Mouse (Mus musculus): Measurements from ENCODE around the gene Cd47. TPM values are rescaled to one million over a fixed set of nuclear protein-coding genes. Genes with fewer than 3 reads are reported as not detected.
A peak's percentile ranks its signal among the peaks of the same experiment; 100 is the strongest.

Cd47 gene
- total RNA-seq, 2 experiments from 2014 or later: 22.4 to 26.8 TPM

DNA sequence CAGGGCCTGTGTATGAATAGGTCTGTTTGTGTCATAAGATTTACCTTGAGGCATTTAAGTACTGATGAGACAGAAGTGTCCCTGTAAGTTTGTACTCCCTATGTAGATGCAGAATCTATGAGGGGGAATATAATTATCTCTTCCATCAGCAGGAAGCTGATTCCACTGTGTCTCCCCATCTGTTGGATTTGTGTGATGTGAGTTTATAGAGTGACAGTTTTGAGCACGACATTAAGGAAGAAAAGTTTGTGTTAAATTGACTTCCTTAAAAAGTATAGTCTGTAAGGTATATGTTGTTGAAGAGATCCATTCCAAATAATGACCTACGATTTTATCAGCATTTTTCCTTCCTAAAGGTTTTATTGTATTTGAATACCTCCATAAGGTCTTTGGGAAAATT, 106.6 kb downstream of the Cd47 start:
- no peak for DNase-seq (ENCODE audit: low spot score)

DNA sequence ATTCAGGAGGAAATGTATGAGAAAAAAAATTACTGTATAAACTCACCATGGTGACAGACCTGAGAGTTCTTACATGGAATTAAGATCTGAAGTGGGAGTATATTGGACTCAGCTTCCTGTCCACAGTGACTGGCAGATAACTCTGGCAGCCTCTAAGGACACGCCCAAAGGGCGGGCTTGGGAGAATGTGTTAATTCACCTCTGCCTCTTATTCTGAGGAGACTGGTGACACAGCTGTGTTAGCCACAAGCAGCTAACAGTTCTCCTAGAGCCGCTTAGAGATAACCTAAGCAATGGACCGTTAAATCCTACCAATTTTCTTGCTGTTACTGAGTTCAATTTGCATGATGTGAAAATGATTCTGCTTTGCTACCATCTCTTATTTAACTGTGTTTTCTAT, 107.0 kb downstream of the Cd47 start:
- peak; percentile 27 for DNase-seq (ENCODE audit: low spot score)

DNA sequence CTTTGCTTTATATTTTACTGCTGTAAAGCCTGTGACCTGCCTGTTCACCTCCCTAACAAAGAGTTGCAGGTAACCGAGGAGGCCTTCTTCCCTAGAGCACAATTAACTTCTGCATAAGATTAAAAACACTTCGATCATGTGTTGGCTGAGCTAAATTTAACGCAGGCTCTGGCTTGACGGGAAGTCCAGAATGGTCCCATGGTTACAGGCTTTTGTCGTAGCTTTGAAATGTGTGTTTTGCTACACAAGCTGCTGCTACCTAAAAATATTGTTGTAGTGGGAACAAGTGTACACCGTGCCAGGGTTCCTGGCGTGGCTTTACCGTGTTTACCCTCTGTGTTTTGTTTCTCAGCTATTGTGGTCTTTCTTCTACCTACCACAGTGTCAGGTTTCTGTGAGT, 109.2 kb downstream of the Cd47 start:
- DNase-seq (ENCODE audit: low spot score): no peak

DNA sequence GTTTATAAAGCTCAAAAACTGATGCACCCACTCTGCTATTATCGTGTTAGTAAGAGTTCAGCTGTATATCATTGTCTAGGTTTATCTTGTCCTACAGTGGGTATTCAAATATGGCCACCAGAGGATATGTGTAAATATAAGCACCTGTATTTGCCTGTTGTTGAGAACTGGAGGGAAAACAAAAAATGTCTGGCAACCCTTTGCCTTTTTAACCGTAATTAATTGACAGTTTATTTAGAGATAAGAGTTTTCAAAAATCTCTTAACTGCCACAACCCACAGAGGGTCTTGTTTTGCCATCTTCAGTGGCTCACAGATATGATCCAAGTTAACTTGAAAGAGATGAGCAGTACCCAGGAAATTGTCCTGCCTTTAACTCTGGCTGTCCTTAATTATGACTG, 113.8 kb downstream of the Cd47 start:
- DNase-seq (ENCODE audit: low spot score): no peak

DNA sequence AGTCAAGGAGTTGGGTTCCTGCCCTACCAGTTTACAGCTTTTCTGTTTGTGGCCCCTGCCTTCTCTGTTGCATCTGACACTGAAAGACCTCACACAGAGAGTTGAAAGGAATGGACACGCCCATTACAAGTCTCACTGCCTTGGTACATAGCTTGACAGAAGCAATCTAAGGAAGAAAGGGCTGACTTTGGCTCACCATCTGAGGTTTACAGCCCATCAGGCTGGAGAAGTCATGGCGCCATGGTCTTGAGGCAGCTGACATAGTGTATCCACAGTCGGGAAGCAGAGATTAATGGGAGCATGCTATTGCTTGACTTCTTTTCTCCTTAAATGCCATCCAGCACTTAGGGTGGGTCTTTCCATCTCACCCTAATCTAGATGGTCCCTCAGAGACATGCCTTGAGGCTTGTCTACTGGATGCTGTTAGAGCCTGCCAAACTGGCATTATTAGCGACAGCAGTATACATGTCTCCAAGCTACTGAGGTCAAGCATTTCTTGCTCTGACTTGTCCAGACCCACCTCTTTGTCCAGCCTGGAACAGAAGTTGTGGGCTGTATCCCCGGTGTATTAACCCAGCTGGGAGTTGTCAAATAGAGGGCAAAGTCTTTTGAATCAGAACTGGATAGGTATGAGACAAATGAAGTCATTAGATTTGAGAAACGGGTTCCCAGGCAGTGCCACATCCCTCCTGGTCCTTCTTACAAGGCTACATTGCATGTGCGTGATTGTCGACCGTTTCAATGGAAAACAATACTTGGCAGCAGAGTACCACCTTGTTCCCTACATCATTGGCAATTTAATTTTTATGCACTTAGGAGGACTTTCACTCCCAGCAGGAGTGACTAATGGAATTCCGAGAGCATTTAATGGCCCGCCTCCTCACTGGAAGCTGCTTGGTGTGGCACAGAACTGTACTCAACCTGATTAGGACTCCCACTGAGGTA, 115.5 kb downstream of the Cd47 start:
- no peak for DNase-seq (ENCODE audit: low spot score)

DNA sequence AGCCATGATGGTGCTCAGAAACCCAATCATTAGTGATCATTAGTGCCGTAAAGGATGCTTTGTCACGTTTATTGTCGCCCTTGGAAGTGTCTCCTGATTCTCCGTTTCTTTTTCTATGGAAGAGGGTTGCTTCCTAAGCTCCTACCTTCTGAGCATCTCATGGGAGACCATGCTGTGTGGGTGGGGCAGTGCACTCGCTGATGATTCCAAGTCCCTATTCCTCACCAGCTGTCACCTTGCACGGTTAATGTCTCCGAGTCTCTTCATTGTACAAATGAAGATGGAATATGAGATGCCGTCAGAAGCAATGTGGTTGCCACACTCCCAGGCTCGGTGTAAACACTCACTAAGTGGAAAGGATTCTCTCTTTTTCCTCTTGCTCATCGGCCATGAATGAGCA, 119.9 kb downstream of the Cd47 start:
- no peak for DNase-seq (ENCODE audit: low spot score)

DNA sequence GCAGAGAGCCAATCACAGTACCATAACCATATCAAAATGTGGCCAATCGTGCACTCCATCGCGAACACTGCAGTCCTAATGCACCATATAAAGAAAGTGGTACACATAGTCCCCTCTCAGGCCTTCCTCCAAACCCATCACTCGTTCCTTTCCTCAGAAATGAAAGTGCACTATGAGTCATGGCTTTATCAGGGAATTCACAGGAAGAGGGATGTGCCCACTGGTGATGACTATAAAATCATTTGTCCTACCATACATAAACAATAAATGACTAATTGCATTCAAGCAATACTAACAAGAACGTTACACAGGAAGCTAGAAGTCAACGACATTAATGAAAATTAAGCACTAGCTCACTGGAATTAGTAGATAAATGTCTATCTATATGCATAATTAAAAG, 121.3 kb downstream of the Cd47 start:
- no peak for DNase-seq (ENCODE audit: low spot score)

DNA sequence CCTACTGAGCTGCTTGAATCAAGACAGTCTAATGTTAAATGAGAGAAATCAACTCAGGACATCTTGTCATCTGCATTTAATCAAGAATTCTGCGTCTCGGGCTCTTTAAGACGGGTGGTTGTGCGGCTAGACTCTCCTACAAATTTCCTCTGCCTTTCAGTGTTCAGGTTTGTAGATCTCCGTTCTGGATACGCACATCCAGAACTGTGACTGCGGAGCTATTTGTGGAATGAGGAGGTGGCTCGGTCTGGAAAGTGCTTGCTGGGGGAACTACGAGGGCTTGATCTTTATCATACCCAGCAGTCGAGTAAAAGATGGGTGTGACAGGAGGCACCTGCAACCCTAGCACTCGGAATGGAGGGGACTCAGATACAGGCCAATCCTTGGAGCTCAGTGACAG, 121.8 kb downstream of the Cd47 start:
- DNase-seq (ENCODE audit: low spot score): no peak

DNA sequence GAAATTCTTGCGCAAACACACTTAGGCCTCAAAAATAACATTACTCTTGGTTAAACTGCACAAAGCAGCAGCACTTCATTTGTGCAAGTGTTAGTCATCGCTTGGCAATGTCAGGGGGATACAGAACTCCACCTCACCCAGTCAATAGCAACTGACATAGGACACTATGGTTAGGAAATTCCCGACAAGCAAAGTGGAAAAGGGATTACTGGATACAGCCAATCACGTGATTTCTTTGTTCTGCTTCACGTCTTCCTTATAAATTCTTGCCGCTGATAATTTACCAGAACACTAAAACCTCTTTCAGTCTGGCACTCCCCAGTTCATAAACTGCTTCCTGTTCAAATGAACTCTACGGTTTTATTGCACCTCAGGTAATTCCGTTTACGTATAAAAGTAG, 123.4 kb downstream of the Cd47 start:
- peak; percentile 38 for DNase-seq (ENCODE audit: low spot score)

DNA sequence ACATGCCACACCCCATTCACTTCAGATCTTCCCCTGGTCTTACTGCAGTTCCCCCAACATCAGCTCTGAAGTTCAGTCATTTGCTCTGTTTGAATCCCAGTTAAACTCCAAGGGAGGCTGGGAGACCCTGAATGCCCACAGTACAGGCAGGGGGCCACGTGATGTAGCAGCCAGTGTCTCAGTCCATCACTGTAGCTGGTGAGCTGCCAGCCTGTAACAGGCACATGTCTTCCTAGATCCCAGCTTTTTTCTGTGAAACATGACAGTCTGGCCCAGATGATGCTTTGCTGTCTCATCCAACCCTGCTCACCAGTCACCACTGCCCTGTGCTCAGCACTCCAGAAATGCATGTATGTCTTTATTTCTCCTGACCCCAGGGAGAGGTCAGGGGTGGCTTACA, 124.6 kb downstream of the Cd47 start:
- no peak for DNase-seq (ENCODE audit: low spot score)

DNA sequence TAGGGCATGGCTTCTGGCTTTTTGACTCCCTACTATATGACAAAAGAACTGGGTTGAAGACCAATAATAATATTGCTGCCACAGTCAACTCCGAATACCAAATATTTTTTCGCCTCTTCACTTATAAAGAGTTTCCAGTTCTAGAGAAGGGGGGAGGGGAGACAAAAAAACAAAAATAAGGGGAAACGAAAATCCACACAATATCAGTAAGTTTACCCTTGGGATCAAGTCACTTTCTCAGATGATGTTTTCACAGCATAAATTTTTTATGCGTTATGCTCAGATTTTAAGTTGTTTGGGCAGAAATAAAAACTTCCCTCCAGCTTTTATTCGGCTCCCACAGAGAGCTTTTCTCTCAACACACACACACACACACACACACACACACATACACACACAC, 132.9 kb downstream of the Cd47 start:
- DNase-seq (ENCODE audit: low spot score): no peak

DNA sequence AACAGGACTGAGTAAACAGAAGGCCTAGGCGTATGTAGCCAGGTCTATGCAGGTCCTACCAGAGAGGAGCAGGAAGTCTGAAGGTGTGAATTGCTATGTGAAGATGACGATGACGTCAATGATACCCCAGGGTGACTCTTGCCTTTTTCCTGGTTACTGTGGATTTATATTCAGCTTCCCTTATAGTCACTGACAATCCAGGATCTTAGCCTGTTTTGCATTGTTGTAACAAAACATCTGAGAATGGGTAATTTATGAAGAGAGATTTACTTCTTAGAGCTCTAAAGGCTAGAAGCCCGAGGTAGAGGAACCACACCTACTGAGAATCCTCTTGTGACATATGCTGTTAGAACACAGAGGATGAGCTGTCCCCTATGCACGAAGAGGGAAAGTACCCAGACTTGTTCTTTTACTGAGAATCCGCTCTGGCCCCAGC, 135.7 kb downstream of the Cd47 start:
- DNase-seq (ENCODE audit: low spot score): no peak

DNA sequence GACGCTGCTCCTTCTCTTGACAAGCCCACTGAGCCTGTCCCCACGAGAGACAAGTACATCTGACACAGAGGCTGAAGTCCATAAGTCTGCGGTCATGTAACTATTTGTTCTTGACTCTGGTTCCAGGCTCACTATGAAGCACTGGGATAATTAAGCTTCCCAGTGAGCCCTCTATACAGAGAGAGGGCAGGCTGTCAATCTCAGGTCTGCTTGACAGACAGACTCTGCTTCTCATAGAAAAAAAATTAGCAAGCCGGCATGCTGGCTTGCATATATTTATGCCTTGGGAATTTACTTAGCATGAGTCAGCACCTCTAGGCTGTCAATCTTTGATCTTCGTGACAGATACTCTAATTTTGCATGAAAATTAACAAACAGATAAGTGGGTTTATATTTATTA, 136.5 kb downstream of the Cd47 start:
- no peak for DNase-seq (ENCODE audit: low spot score)

DNA sequence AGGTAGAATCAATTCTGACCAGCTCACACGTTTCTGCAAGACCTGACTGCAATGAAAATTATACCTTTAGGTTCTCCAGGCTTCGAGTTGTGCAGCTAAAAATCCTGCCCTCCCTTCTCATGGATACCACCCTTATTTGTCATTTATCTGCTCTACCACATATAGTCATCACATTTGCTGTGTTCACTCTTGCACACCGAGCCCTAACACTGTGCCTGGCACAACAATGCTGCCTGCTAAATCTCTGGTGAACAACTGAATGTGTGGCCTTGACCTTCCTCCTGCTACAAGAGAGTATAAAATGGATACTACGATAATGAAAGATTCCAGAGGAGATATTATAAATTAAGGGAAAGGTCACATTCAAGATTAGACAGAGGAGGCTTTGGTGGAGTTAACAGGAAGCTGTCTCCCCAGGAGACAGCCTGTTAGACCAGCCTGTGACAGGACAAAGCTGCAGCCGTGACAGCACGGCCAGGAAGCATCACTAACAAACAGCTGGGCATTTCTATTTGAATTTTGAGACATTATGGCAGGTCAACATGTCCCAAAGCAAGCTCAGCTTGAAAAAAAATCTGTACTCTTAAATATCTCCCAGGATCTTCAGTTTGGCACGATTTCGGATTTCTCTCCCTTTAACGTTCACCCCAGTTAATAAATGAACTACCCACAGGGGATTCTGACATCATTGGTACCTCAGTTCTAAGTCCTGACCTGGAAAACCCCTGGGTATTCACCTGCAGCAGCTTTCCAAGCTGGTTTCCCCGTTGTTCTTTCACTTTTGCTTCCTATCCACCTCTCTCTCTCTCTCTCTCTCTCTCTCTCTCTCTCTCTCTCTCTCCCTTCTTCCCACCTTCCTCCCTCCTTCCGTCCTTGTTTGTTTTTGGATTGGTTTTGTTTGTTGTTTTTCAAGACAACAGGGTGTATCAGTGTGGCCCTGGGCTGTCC, 137.2 kb downstream of the Cd47 start:
- DNase-seq (ENCODE audit: low spot score): no peak

DNA sequence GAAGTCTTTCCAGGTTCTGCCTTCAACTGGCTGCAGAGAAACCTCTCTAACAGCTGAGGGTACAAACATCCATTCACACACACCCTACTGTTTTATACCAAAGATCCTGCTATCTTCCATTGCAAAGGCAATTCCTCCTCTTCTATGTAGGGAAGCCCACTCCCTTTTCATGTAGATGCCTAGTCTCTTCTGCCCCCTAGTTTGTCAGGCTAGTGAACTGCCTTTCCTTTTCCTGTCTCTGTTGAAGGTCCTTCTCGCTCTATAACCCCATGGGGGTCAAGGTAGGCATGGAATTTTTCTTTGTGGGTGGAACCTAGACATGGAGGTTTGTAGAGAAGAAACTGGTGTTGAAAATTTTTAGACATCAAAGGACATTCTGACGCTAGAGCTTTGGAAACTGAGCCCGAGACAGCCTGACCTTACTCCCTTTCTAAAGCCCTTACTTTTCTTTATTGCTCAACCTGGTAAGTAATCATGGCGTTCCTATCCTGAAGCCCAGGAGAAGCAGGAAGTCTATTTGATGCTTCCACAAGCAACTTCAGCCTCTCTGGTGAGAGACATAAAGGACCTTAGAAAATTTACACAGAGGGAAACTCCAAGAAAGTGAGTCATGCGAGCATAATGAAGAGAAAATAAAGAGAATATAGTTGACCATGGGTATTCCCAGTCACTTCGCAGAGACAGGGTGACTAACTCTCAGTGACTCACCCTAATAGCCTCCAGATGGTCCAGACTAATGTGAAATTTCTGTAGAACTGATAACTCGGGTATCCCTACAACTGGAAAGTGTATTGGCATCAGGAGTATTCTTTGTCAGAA, 138.4 kb downstream of the Cd47 start:
- DNase-seq (ENCODE audit: low spot score): no peak

DNA sequence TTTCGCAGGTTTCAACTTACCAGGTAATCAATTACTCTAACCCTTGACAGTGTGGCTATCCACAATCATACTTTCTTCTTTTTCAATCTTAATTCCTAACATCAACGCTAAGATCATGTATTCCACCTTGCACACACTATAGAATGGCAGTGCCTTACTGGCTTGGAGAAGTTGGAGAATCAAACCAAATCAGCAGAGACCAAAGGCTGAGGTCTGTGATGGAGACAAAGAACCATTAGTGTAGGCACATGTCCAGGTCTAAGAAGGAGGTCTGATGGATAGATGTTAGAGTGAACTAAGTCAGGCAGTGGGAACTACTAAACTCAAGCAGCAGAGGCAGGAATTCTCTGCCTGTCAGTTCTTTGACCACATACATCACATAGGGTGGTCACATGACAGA, 139.0 kb downstream of the Cd47 start:
- DNase-seq (ENCODE audit: low spot score): no peak

DNA sequence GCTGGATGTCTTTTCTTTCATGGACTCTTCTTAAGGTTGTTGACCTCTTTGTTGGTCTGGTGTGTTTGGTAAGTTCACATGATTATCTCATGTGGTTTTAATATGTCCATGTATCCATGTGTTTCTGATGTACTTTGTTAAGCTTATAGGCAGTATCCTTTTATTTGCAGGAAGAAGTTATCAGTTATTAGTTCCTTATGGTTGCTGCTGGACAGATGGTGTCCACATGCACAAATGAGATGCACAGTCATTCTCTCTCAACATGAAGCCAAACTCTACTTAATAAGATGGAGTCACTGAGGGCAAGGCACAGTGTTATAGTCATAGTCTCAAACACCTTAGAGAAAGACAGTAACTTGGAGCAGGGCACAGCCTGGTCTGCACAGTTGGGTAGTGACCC, 140.1 kb downstream of the Cd47 start:
- no peak for DNase-seq (ENCODE audit: low spot score)

DNA sequence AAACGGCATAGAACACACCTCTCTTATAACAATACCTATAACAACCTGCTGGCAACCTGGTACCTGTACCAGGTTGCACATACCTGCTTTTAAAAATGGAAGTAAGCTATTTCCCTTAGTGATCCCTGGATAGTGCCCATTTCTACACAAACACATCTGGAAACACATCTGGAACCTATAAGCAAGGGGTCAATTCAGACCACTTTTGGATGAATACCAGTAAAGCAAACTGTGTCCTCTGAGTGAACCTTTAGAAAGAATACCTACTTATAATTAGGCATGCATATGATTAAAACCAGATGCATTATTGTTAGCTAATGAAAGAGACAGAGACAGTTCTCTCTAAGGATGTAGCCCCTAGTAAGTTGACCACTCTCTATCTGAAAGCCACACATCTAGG, 140.7 kb downstream of the Cd47 start:
- no peak for DNase-seq (ENCODE audit: low spot score)

DNA sequence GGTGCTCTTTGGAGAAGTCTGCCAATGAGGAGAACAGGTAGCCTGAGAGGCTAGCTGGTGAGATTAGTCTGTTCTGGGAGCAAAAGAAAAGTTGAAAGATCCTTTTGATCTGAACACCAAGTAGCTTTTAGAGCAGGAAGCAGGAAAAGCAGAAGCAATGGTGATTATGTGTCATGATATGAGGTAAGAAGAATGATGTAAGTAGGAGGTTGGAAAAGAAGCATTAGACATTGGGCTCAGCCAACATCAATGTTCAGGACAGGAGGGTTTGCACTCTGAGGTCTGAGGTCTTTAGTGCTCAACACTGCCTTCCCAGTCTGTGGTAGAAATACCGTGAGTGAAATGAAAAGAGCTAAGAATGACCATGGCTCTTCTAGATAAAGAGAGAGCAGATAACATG, 143.4 kb downstream of the Cd47 start:
- DNase-seq (ENCODE audit: low spot score): no peak

DNA sequence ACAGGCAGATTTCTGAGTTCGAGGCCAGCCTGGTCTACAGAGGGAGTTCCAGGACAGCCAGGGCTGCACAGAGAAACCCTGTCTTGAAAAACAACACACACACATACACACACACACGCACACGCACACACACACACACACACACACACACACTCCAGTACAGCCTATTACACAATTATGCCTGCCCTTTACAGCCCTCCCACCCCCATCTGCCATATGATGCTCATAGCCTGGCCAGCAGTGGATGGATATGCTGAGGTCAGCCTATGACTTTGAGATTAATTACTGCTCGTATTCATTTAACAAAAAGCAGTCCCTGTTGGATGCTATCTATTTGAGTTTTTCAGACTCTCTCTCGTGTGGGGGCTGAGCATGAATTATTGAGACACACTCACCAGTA, 144.8 kb downstream of the Cd47 start:
- DNase-seq (ENCODE audit: low spot score): no peak

DNA sequence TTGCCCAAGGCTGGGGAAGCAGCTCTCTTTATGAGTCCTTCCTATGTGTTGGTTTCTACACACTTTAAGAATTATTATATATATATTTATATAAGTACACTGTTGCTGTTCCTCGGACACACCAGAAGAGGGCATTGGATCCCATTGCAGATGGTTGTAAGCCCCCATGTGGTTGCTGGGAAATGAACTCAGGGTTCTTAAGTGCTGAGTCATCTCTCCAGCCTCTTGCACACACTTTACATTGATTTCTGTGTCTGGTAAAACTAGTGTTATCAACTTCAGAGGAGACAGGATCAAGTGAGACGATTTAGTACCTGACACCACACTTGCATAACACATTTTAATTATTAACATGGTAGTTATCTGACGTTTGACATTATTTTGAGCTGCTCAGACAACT, 146.7 kb downstream of the Cd47 start:
- no peak for DNase-seq (ENCODE audit: low spot score)

DNA sequence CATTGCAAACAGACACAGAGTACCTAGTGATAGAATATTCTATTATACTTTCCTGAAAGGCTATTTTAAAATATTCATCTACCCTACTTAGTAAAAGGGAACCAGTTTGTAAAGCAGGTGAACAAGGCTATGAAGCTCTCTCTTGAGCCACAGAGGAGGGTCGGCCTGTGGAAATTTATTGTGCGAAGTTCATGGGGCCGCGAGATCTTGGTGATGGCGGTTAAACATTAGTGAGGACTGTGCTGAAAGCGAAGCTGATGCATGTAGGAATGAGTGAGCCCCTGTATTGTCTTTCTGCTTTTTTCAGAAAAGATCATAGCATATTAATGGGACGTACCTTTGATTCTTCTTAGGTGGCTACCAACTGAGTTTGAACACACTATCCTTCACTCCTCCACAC, 147.3 kb downstream of the Cd47 start:
- DNase-seq (ENCODE audit: low spot score): no peak

Data from gastrocnemius, adult 18-20 months (tissue).